Comparison of ENCODE assay signal across 8 mouse cellular contexts in the genomic region with DNA sequence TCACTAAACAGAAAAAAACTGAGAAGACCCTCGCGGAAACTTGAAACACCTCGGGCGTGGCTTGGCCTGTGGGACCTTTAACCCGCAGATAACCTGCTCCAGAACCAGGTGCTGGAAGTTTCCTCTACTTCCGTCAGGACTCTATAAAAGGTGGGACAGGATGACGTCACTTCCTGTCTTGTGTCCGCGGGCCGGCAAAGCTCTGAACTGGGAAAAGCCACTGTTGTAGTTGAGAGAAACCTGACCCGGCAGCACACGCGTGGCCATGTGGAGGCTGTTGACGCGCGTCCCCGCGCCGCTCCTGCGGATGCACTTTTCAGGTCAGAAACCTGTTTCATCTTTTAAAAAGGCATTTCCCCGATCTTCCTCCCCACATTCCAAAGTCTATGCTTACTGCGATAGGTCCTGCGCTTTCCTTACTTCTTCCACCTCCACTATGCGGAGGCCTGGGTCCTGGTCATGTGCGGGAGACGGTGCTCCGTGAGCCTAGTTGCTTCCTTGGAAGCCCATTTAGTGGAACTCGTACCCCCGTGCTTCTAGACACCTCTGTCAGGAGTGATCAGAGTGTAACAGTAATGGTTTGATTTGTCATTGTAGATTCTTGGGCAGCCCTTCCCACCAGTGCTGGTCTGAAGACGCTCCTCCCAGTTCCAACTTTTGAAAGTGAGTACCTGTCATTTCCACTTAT. TPM values are rescaled to one million over a fixed set of nuclear protein-coding genes. Genes with fewer than 3 reads are reported as not detected.
A peak's percentile ranks its signal among the peaks of the same experiment; 100 is the strongest.
DNase-seq lines count a peak whose midpoint lies in the region; ATAC-seq and TF ChIP-seq lines count a peak whose summit lies in the region.

Gene Mrpl16 (plus strand): TSS at position 187 of the 688 bp plus-strand sequence.

- TF ChIP-seq POLR2A in CH12.LX (IDR thresholded peaks at IDR 0.05; ENCODE audit: low read depth, low read length) = peak; percentile 89

- 1% methylated on average over 30 of the region's 30 CpGs for WGBS in forebrain, embryonic 11.5 days
- WGBS in heart, embryonic 16.5 days = under 1% methylated on average over 30 of the region's 30 CpGs
- WGBS in liver, embryonic 15.5 days (ENCODE audit: insufficient replicate concordance) = under 1% methylated on average over 30 of the region's 30 CpGs
- under 1% methylated on average over 30 of the region's 30 CpGs for WGBS in neural tube, embryonic 12.5 days

- peaks cover 22% of the 10 kb centered on the region for H3K79me2 ChIP-seq in CH12.LX (replicated peaks; ENCODE audit: control insufficient read depth, extremely low read depth, insufficient read depth, poor library complexity, severe bottlenecking)

- no peak for TF ChIP-seq EP300 in CH12.LX (IDR thresholded peaks at IDR 0.05; ENCODE audit: low read length)

- no peaks in the 10 kb centered on the region for H3K9me3 ChIP-seq in CH12.LX (replicated peaks; ENCODE audit: low read length)
- no peaks in the 10 kb centered on the region for H3K9me3 ChIP-seq in forebrain, embryonic 11.5 days (ENCODE audit: control insufficient read depth, low read length)
- H3K9me3 ChIP-seq in heart, embryonic 16.5 days (replicated peaks; ENCODE audit: control insufficient read depth, low read length) = no peaks in the 10 kb centered on the region
- no peaks in the 10 kb centered on the region for H3K9me3 ChIP-seq in liver, embryonic 15.5 days (replicated peaks)
- H3K9me3 ChIP-seq in neural tube, embryonic 12.5 days = no peaks in the 10 kb centered on the region

- in situ Hi-C loops in CH12.LX (cut with MboI; ENCODE audit: low pct_ligation_motif_present, low pct_unique_long_range_greater_than_20kb, low sequenced_read_pairs) = loop anchor here (10.0 to 25.0 kb wide), 2 partner anchors 234 to 583 kb away; partner anchors contain the start of gene Ms4a13

- peaks cover 14 to 49% of the 10 kb centered on the region in 2 experiments for H3K4me1 ChIP-seq in CH12.LX (ENCODE audit: control insufficient read depth in 1 of 2, insufficient read depth in 2 of 2)
- H3K4me1 ChIP-seq in forebrain, embryonic 11.5 days (replicated peaks; ENCODE audit: control insufficient read depth, insufficient read depth, low read length) = 0 out of 2 replicates have a peak, but pooled peaks cover 1% of the 10 kb centered on the region
- peaks cover 6% of the 10 kb centered on the region for H3K4me1 ChIP-seq in heart, embryonic 16.5 days (ENCODE audit: control insufficient read depth, insufficient read depth, low read length)
- peaks cover 18% of the 10 kb centered on the region for H3K4me1 ChIP-seq in liver, embryonic 15.5 days (replicated peaks)
- H3K4me1 ChIP-seq in neural tube, embryonic 12.5 days = peaks cover 8% of the 10 kb centered on the region

- H3K9ac ChIP-seq in CH12.LX (ENCODE audit: insufficient read depth, low read depth) = peak within 1 kb of the TSS; percentile 70
- peak within 1 kb of the TSS; percentile 70 for H3K9ac ChIP-seq in forebrain, embryonic 11.5 days (ENCODE audit: low read length)
- H3K9ac ChIP-seq in heart, embryonic 16.5 days (ENCODE audit: low read length) = peak within 1 kb of the TSS; percentile 80
- peak within 1 kb of the TSS; percentile 71 for H3K9ac ChIP-seq in liver, embryonic 15.5 days
- H3K9ac ChIP-seq in neural tube, embryonic 12.5 days = peak within 1 kb of the TSS; percentile 57

- TF ChIP-seq RAD21 in CH12.LX (IDR thresholded peaks at IDR 0.05; ENCODE audit: low read depth, low read length) = no peak

- H3K27ac ChIP-seq in CH12.LX (ENCODE audit: insufficient read depth, low read depth) = peak within 1 kb of the TSS; percentile 10; the same call in 1 of the 2 replicates
- H3K27ac ChIP-seq in forebrain, embryonic 11.5 days (ENCODE audit: low read depth, low read length) = no peak within 1 kb of the TSS
- H3K27ac ChIP-seq in heart, embryonic 16.5 days (ENCODE audit: low read length) = 0 out of 2 replicates have a peak within 1 kb of the TSS, but pooled peaks have one; percentile 14
- H3K27ac ChIP-seq in liver, embryonic 15.5 days (replicated peaks) = peak within 1 kb of the TSS; percentile 70
- no peak within 1 kb of the TSS for H3K27ac ChIP-seq in neural tube, embryonic 12.5 days

- dilution Hi-C loops in CH12.LX (cut with MboI; ENCODE audit: extremely low pct_ligation_motif_present, extremely low pct_unique_long_range_greater_than_20kb, low sequenced_read_pairs) = no loop called here

- H3K27me3 ChIP-seq in CH12.LX (replicated peaks) = no peaks in the 10 kb centered on the region
- no peaks in the 10 kb centered on the region for H3K27me3 ChIP-seq in forebrain, embryonic 11.5 days (ENCODE audit: control insufficient read depth, insufficient read depth, low read length)
- no peaks in the 10 kb centered on the region for H3K27me3 ChIP-seq in heart, embryonic 16.5 days (ENCODE audit: control insufficient read depth, insufficient read depth, low read length)
- H3K27me3 ChIP-seq in liver, embryonic 15.5 days = no peaks in the 10 kb centered on the region
- H3K27me3 ChIP-seq in neural tube, embryonic 12.5 days (replicated peaks) = no peaks in the 10 kb centered on the region

- no peak for TF ChIP-seq CTCF in CH12.LX (conservative IDR thresholded peaks at IDR 0.05 in 1 of 2, IDR thresholded peaks at IDR 0.05 in 1 of 2; ENCODE audit: low read depth in 2 of 2, low read length in 2 of 2)

- ATAC-seq in forebrain, embryonic 11.5 days (replicated peaks; ENCODE audit: low FRiP score) = peak; percentile 93
- peak; percentile 89 for ATAC-seq in heart, embryonic 16.5 days (replicated peaks; ENCODE audit: extremely low read depth, insufficient read depth, low FRiP score)
- ATAC-seq in liver, embryonic 15.5 days (ENCODE audit: insufficient read depth) = peak; percentile 88
- ATAC-seq in neural tube, embryonic 12.5 days (ENCODE audit: low FRiP score, low read depth) = peak; percentile 92

- peaks cover 19 to 35% of the 10 kb centered on the region in 2 experiments for H3K36me3 ChIP-seq in CH12.LX (replicated peaks in 1 of 2; ENCODE audit: control insufficient read depth in 1 of 2, insufficient read depth in 1 of 2, low read length in 1 of 2)
- no peaks in the 10 kb centered on the region; the same call in 1 of the 2 replicates for H3K36me3 ChIP-seq in forebrain, embryonic 11.5 days (ENCODE audit: control insufficient read depth, insufficient read depth, low read length)
- peaks cover 11% of the 10 kb centered on the region; the same call in 1 of the 2 replicates for H3K36me3 ChIP-seq in heart, embryonic 16.5 days (ENCODE audit: control insufficient read depth, insufficient read depth)
- peaks cover 24% of the 10 kb centered on the region for H3K36me3 ChIP-seq in liver, embryonic 15.5 days (replicated peaks)
- peaks cover 18% of the 10 kb centered on the region for H3K36me3 ChIP-seq in neural tube, embryonic 12.5 days

- peak; percentile 95 for DNase-seq in CH12.LX (ENCODE audit: extremely low read depth)
- DNase-seq in c-Kit-positive CD71-positive TER-119-negative erythroid progenitor cells, embryonic 14.5 days (ENCODE audit: low read depth) = peak; percentile 93
- peak; percentile 88 for DNase-seq in forebrain, embryonic 11.5 days (ENCODE audit: low spot score)
- peak; percentile 89 to 91 for DNase-seq in kidney, postnatal 36 days
- peak; percentile 90 for DNase-seq in telencephalon, adult 2 months (ENCODE audit: low read depth, low spot score)

- peak within 1 kb of the TSS; percentile 73 to 95 (median 85) for H3K4me3 ChIP-seq in CH12.LX (replicated peaks in 1 of 3; ENCODE audit: low read depth in 2 of 3, low read length in 2 of 3, poor library complexity in 1 of 3)
- H3K4me3 ChIP-seq in forebrain, embryonic 11.5 days (ENCODE audit: low read depth, low read length) = peak within 1 kb of the TSS; percentile 60
- peak within 1 kb of the TSS; percentile 70 for H3K4me3 ChIP-seq in heart, embryonic 16.5 days (ENCODE audit: low read length)
- peak within 1 kb of the TSS; percentile 72 for H3K4me3 ChIP-seq in liver, embryonic 15.5 days (replicated peaks)
- H3K4me3 ChIP-seq in neural tube, embryonic 12.5 days = peak within 1 kb of the TSS; percentile 58

- H3K4me2 ChIP-seq in CH12.LX (ENCODE audit: insufficient read depth, low read depth, poor library complexity, severe bottlenecking) = peak within 1 kb of the TSS; percentile 90
- peak within 1 kb of the TSS; percentile 62 for H3K4me2 ChIP-seq in forebrain, embryonic 11.5 days (ENCODE audit: low read depth, low read length, severe bottlenecking)
- H3K4me2 ChIP-seq in heart, embryonic 16.5 days (ENCODE audit: low read depth, low read length) = peak within 1 kb of the TSS; percentile 75
- H3K4me2 ChIP-seq in liver, embryonic 15.5 days = peak within 1 kb of the TSS; percentile 79
- H3K4me2 ChIP-seq in neural tube, embryonic 12.5 days (replicated peaks) = peak within 1 kb of the TSS; percentile 70

TF ChIP-seq in CH12.LX, 34 proteins besides CTCF, POLR2A, EP300 and RAD21 (continues in another document):
- TF ChIP-seq E2F4 (IDR thresholded peaks at IDR 0.05; ENCODE audit: insufficient replicate concordance, low read depth, low read length) = peak; percentile 67; the same call in 1 of the 2 replicates
- TF ChIP-seq NELFE (IDR thresholded peaks at IDR 0.05; ENCODE audit: low read depth, low read length) = peak; percentile 77
- peak; percentile 92 for TF ChIP-seq HCFC1 (IDR thresholded peaks at IDR 0.05; ENCODE audit: low read depth, low read length)
- peak; percentile 86 for TF ChIP-seq MAX (IDR thresholded peaks at IDR 0.05; ENCODE audit: low read length)
- peak; percentile 75 for TF ChIP-seq ZMIZ1 (IDR thresholded peaks at IDR 0.05; ENCODE audit: low read depth, low read length)
- TF ChIP-seq CHD1 (IDR thresholded peaks at IDR 0.05; ENCODE audit: low read depth, low read length) = no peak
- TF ChIP-seq CHD2 (IDR thresholded peaks at IDR 0.05; ENCODE audit: low read length) = peak; percentile 56; the same call in 1 of the 2 replicates
- TF ChIP-seq GABPA (IDR thresholded peaks at IDR 0.05; ENCODE audit: insufficient replicate concordance, low read depth, low read length) = peak; percentile 26; the same call in 1 of the 2 replicates
- no peak for TF ChIP-seq SMC3 (IDR thresholded peaks at IDR 0.05; ENCODE audit: low read depth, low read length)
- TF ChIP-seq ZKSCAN1 (IDR thresholded peaks at IDR 0.05; ENCODE audit: borderline replicate concordance, low read depth, low read length) = no peak
- TF ChIP-seq MAFK (IDR thresholded peaks at IDR 0.05; ENCODE audit: insufficient replicate concordance, low read length) = peak; percentile 3; the same call in 1 of the 2 replicates
- TF ChIP-seq POLR2AphosphoS2 (IDR thresholded peaks at IDR 0.05; ENCODE audit: low read depth, low read length) = peak; percentile 58; the same call in 1 of the 2 replicates

RNA-seq across cellular contexts. Expression of gene Mrpl16, which starts in this region (rescaled TPM):
- total RNA-seq in CH12.LX (2012; rRNA removed) = 61.8 and 70.5 TPM in 2 replicates
- 74.7 and 77.3 TPM in 2 replicates for total RNA-seq in CH12.LX (2014; rRNA removed)
- 72.8 and 79.1 TPM in 2 replicates for polyA plus RNA-seq in CH12.LX (2012; ENCODE audit: insufficient read length, low read depth)
- 54.3 and 54.9 TPM in 2 replicates for polyA plus RNA-seq in forebrain, embryonic 11.5 days (2014; fragmentation: Nextera tagmentation; extraction: Ambion mirVana)
- 66.1 and 70.5 TPM in 2 replicates for polyA plus RNA-seq in heart, embryonic 16.5 days (2015; fragmentation: Nextera tagmentation; extraction: Ambion mirVana)
- 28.0 and 33.6 TPM in 2 replicates for polyA plus RNA-seq in liver, embryonic 15.5 days (2015; fragmentation: Nextera tagmentation; extraction: Ambion mirVana)
- 42.3 and 44.1 TPM in 2 replicates for polyA plus RNA-seq in neural tube, embryonic 12.5 days (2016; fragmentation: Nextera tagmentation; extraction: Ambion mirVana)

Comparison
In these comparisons a context has a peak if more than half of its experiments do, and no peak if none do; other contexts are left out.
1. H3K27ac ChIP-seq: peak in CH12.LX (single experiment), heart, embryonic 16.5 days (single experiment) and liver, embryonic 15.5 days (single experiment); none in forebrain, embryonic 11.5 days (single experiment) and neural tube, embryonic 12.5 days (single experiment).
2. Peak in every context shown above with its lines, with median percentiles within 50 percentile points of each other: DNase-seq, H3K4me2 ChIP-seq, H3K4me3 ChIP-seq, H3K9ac ChIP-seq and ATAC-seq.